Mouse (Mus musculus) embryonic fibroblast, embryonic 13.5 days (primary cell): ENCODE results near the gene Nfkb1.

Experiments
- CTCF ChIP-seq: IDR thresholded peaks from 2 replicates; pipeline ENCODE4 v1.5.1; 2011; ENCODE audit warnings: mild to moderate bottlenecking, control low read depth, low read length, moderate library complexity, borderline replicate concordance; ENCODE audit not compliant: insufficient read depth
- POLR2A ChIP-seq: IDR thresholded peaks from 2 replicates; pipeline ENCODE4 v1.6.1; 2011; ENCODE audit warnings: low read depth, mild to moderate bottlenecking, control low read depth, low read length, moderate library complexity

- no peak for TF ChIP-seq POLR2A
- TF ChIP-seq CTCF: no peak
Measured at GRCm38 (mm10) chr3:135580439-135581275, 110.7 kb downstream of the Nfkb1 start.
